Mouse (Mus musculus) lung, adult 2 months (tissue): ENCODE data around the gene Gipc3.

ENCODE experiments used
- CTCF ChIP-seq: fragments of 200-500 bp; IDR thresholded peaks from 2 replicates; pipeline ENCODE4 v1.5.1; 2011; ENCODE audit warnings: mild to moderate bottlenecking, low read length, control low read depth; ENCODE audit not compliant: insufficient read depth
- POLR2A ChIP-seq: fragments of 200-500 bp; IDR thresholded peaks from 2 replicates; pipeline ENCODE4 v1.6.1; 2011; ENCODE audit warnings: low read depth, mild to moderate bottlenecking, control low read depth, low read length, borderline replicate concordance; ENCODE audit errors: extremely low read depth

DNA sequence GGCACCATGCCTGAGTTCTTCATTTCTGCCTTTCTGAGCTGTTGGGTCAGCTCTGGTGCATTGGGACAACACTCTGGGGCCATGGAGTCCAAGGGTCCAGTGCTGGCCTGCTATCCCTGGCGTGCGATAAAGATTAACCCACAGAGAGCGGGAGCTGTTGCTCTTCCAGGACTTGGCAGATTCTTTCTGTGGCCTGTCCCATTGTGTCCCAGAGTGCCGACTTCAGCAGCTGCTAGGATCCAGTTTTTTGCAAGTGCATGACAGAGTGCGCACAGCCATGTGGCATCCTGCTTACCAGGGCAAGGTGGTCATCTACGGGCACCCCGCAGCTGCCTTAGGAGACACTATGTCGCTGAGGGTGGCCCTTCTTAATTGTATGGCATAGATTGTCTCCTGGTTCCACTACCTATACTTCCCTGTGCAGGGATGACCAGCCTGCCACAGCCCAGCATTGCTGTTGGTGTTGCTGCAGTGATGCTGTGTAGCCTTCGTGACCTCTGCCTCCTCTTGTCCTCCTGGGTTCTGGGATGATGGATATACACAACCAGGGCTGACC is 42.6 kb downstream of the Gipc3 start:
- TF ChIP-seq CTCF (no peak), POLR2A (no peak)
